Mouse (Mus musculus) urinary bladder, postnatal 14 days (tissue): ENCODE results near the gene Cep290.

Source experiments
- DNase-seq: peaks from one replicate; pipeline ENCODE4 v3.0.0; 2021; ENCODE audit warnings: low spot score

Gene Cep290

DNA sequence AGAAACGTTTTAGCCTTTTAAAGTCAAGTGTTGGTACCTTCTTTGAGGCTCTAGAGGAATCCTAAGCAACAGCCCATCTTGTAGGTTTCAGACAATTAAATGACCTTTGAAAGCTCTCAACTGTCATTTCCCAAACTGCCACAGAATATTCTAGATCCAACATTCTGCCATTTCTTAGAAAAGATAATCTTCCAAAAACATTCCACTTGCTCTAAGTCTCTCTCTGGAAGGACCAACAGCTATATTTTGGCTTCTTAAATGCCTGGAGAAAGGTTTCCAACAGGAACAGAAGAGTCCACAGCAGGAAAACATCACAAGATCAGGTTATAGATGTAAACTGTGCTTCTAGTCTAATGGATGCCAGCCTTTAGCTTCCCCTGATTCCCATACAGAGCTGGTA lies 103.0 kb downstream of the Cep290 start, which contains the start of the genes 4930430F08Rik and 1700017N19Rik:
TSS of gene 4930430F08Rik (minus strand) at position 101 of the 400 bp plus-strand sequence.
TSS of gene 1700017N19Rik (plus strand) at position 162 of the 400 bp plus-strand sequence.
- DNase-seq = no peak

DNA sequence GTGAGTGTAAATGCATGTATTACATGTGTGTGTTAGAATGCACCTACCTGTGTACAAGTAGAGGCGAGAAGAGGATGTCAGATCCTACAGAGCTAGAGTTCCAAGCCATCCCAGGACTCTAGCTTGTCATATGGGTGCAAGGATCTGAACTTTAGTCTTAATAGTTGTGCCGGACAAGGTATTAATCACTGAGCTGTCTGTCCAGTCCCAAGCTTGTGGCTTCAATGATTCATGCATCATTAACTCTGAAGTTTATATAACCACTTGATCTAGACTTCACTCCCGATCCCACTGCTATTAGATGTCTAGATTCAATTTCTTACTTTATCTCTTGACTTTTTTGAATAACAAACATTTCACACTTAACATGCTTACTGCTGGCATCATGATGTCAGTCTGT lies 111.0 kb downstream of the Cep290 start:
- DNase-seq = no peak

DNA sequence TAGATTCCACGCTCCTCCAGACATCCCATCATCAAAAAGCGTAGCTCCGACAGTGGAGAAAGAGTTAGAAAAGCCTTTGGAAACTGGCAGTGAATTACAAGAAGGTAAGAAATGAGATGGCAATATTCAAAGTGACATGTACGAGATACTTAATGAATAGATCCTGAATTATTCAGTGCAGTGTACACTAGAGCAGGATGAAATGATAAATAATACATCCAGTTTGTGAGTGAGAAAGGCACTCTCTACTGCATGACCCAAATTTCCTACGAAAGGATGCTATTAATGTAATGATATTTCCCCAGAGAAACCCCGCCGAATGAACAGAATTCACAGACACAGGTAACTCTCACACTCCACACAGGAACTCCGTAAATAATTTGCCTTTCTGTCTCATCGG lies 116.2 kb downstream of the Cep290 start:
- no peak for DNase-seq

DNA sequence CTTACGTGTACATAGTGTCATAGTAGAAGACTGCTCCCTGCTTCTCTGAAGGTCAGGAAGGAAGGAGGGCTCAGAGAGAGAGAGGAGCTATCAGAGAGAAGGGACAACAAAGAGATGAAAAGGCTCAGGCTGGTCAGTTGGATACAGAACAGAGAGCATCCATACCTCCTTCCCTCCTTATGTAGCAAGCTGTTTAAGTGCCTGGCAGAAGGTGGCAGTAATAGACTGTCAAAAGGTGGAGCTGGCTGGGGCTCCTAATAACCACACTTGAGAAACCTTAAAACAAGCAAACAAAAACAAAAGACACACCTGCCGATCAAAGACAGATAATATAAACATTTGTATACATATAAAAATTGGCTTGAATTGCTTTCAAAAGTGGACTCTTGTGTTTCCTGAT lies 116.9 kb downstream of the Cep290 start:
- DNase-seq = no peak

DNA sequence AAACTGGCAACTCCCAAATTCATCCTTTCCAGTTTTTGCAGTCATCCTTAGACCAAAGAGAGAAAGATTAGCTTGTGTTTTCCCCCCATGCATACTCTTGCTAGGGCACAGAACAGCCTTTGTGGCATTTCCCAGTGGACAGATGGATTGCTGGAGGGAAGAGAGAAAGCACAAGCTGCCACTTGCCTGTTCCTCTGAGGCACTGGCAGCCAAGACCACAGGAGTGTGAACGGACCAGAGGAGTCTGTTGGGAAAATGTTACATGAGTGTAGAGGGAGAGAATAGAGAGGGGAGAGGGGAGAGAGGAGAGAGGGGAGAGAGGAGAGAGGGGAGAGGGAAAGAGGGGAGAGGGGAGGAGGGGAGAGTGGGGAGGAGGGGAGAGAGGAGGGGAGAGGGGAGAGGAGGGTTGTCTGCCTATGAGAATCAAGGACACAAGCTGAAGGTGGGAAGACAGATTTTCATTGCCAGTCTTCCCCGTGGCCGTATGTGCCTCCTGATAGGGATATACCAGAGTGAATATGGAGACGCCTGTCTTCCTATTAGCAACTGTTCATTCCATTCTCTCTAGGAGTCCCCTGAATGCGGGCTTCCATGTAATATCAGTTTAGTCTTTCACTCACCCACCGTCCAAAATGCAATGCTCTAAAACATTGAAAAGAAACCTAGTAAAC lies 130.0 kb downstream of the Cep290 start:
- no peak for DNase-seq

DNA sequence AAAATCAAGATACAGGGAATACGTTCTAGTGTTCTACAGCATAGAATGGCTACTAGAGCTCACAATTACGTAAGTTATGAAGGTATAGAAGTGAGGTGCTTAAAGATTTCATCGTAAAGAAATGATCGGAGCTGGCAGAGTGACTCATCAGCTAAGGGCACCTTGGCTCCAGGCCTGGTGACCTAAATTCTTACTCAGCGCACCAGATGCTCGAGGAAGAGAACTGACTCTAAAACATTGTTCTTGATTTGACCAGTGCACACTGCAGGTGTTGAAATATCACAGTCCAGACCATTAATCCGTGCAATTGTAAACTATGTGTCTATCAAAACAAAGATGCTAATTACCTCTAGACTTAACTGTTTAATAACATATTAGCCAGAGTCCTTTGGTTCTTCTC lies 132.1 kb downstream of the Cep290 start:
- no peak for DNase-seq

DNA sequence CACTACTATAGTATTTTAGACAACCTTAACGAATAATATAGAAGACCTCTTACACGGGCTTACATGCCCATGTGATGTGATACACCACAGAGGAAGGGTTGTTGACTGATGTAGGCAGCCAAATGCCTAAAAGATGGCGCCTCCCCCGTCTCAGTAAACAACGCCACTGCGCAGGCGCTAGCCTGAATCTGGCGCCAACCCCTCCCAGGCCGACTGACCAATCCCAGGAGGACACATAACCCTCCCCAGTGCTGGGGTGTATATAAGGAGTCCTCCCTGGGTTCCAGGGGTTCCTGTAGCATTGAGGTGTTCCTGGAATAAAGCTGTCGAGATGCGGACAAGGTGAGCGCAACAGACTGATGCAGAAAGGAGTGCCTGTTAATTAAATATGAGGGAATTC lies 132.7 kb downstream of the Cep290 start:
- DNase-seq = no peak

DNA sequence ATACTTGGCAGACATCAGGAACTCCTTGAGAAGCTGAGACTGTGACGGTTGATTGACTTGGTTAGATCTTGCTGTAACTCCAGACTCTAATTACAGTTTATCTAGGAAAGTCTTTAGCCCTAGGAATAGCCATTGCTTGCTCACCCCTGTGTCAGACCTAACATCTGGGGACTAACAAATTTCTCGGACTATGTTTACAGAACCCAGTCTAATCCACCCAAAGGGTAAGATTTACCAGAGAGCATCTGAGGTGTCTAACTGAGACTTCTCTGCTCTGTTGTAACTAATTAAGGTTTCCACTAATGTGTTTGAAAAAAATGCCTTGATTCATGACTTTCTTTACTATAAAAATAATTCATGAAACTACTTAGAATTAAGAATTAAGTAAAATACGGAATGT lies 135.1 kb downstream of the Cep290 start:
- no peak for DNase-seq
